Mouse (Mus musculus) CH12.LX (cell line): Measurements from ENCODE around the gene Klc4.

ENCODE experiments used
- CTCF ChIP-seq, 2 experiments: IDR thresholded peaks in 1 of 2; conservative IDR thresholded peaks in 1 of 2; 2 replicates each; pipeline ENCODE4 v1.5.1; 2011 to 2012; ENCODE audit warnings: low read depth in 2 of 2, low read length in 2 of 2, improper control_type of control experiment in 1 of 2, inconsistent platforms in 1 of 2, mild to moderate bottlenecking in 1 of 2, moderate library complexity in 1 of 2
- NRF1 ChIP-seq: IDR thresholded peaks from 2 replicates; pipeline ENCODE4 v1.6.1; 2014; ENCODE audit warnings: low read depth, mild to moderate bottlenecking, inconsistent platforms, low read length, improper control_type of control experiment, moderate library complexity
- TCF12 ChIP-seq: IDR thresholded peaks from 2 replicates; pipeline ENCODE4 v1.6.1; 2014; ENCODE audit warnings: low read depth, mild to moderate bottlenecking, inconsistent platforms, low read length, improper control_type of control experiment
- UBTF ChIP-seq: IDR thresholded peaks from 2 replicates; pipeline ENCODE4 v1.6.1; 2012; ENCODE audit warnings: low read depth, mild to moderate bottlenecking, inconsistent platforms, low read length, improper control_type of control experiment, moderate library complexity
- USF2 ChIP-seq: conservative IDR thresholded peaks from 2 replicates; pipeline ENCODE4 v1.6.1; 2011; ENCODE audit warnings: low read depth, low read length, improper control_type of control experiment
- ZC3H11A ChIP-seq: IDR thresholded peaks from 2 replicates; pipeline ENCODE4 v1.6.1; 2012; ENCODE audit warnings: low read depth, mild to moderate bottlenecking, inconsistent platforms, low read length, improper control_type of control experiment
- ZMIZ1 ChIP-seq: IDR thresholded peaks from 2 replicates; pipeline ENCODE4 v1.6.1; 2012; ENCODE audit warnings: low read depth, mild to moderate bottlenecking, inconsistent platforms, low read length, improper control_type of control experiment

- TF ChIP-seq TCF12 (no peak; the same call in 1 of the 2 replicates), CTCF (conservative IDR thresholded peaks at IDR 0.05 in 1 of 2, IDR thresholded peaks at IDR 0.05 in 1 of 2; ENCODE audit: low read depth in 2 of 2, low read length in 2 of 2) (no peak), NRF1 (no peak), UBTF (no peak), ZMIZ1 (no peak), USF2 (no peak), ZC3H11A (no peak)
Measured at GRCm38 (mm10) chr17:46628791-46629684, 16.8 kb downstream of the Klc4 start, which contains the start of gene Ptk7.
